Mouse (Mus musculus) forebrain, embryonic 12.5 days (tissue): ENCODE data around the gene Pbx4. TPM values are rescaled to one million over a fixed set of nuclear protein-coding genes. Genes with fewer than 3 reads are reported as not detected.

Source experiments
- ATAC-seq: fragments of 200-750 bp; cut with Nextera tagmentation; 2 replicates; pipeline ENCODE4 v1.8.0; 2017; ENCODE audit warnings: moderate TSS enrichment; ENCODE audit not compliant: low FRiP score
- H3K27ac ChIP-seq: fragments of 300-500 bp; sonication (generic); 2 replicates; pipeline ENCODE4 v1.5.1; 2016; ENCODE audit warnings: mild to moderate bottlenecking
- H3K27me3 ChIP-seq: fragments of 300-500 bp; sonication (generic); 2 replicates; pipeline ENCODE4 v1.6.1; 2016; ENCODE audit warnings: mild to moderate bottlenecking
- H3K36me3 ChIP-seq: fragments of 300-500 bp; sonication (generic); replicated peaks from 2 replicates; pipeline ENCODE4 v1.6.1; 2016; ENCODE audit warnings: mild to moderate bottlenecking
- H3K4me1 ChIP-seq: fragments of 300-500 bp; sonication (generic); 2 replicates; pipeline ENCODE4 v1.6.1; 2016
- H3K4me2 ChIP-seq: fragments of 300-500 bp; sonication (generic); 2 replicates; pipeline ENCODE4 v1.6.1; 2016; ENCODE audit warnings: mild to moderate bottlenecking, moderate library complexity
- H3K4me3 ChIP-seq: fragments of 300-500 bp; sonication (generic); replicated peaks from 2 replicates; pipeline ENCODE4 v1.5.1; 2016; ENCODE audit warnings: mild to moderate bottlenecking
- H3K9ac ChIP-seq: fragments of 300-500 bp; sonication (generic); 2 replicates; pipeline ENCODE4 v1.6.1; 2016; ENCODE audit warnings: mild to moderate bottlenecking
- H3K9me3 ChIP-seq: fragments of 300-500 bp; sonication (generic); 2 replicates; pipeline ENCODE4 v1.6.1; 2016
- WGBS: fragments of 180-500 bp; shearing (Covaris S2); methylation state at CpG from one replicate; pipeline ENCODE4 v1.1.7; 2016; 5-methylcytosine and 5-hydroxymethylcytosine counted together
- polyA plus RNA-seq: library from polyadenylated mRNA; unstranded; fragments of >200 nt; fragmentation: Nextera tagmentation; extraction: Ambion mirVana; gene quantifications from 2 replicates; pipeline ENCODE4 v1.2.1, GENCODE M21; 2016

Pbx4 gene
- polyA plus RNA-seq, 1 experiment from 2014 or later, result 54.0 TPM

DNA sequence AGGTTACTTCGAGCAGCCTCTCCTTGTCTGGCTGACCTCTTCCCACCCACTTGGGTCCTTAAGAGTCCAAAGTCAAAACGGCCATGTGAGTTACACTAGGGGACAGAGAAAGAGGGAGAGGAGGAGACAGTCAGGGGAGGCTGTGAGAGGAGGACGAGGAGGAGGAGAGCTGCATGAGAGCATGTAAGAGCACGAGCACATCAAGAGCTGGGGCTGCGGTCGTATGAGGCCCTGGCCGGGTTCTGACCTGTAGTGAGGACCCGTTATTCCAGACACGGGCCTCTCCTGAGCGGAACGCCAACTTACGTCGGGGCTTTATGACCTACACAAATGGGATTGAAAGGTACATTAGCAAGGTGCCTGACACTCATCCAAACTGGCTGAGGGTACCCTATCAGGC is 79.6 kb downstream of the Pbx4 start:
- no peaks in the 10 kb centered on the region for H3K4me1 ChIP-seq
- no peak overlapping the region for H3K9ac ChIP-seq
- 92% methylated on average over 13 of the region's 13 CpGs for WGBS
- peaks cover 94% of the 10 kb centered on the region for H3K36me3 ChIP-seq
- H3K4me2 ChIP-seq, result no peak overlapping the region
- H3K9me3 ChIP-seq, result no peaks in the 10 kb centered on the region
- no peak overlapping the region for H3K4me3 ChIP-seq
- no peaks in the 10 kb centered on the region for H3K27me3 ChIP-seq
- no peak overlapping the region for H3K27ac ChIP-seq
- no peak for ATAC-seq

DNA sequence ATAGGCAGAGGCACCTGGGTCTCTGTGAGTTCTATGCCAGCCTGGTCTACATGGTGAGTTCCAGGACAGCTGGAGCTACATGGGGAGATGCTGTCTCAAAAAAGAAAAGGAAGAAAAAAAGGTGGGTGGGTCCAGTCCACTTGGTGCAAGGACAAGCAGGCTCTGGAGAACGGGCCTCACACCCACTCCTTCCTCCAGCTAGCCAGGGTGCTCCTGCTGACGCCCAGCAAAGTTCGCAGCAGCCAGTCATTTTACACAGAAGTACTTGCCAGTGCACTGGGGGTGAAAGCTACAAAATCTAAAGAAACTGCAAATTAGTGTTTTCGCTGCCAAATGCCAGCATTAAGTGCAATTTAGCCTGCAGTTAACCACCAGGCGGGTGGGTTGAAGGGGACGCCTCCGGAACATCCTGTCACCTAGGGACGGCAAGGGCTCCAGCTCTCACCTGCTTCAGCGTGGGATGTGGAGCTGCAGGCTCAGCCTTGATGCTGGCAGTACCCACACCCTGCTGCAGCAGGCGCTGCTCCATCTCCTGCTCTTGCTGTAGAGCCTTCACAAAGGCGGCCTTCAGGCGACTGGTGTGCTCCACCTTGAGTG is 80.3 kb downstream of the Pbx4 start:
- Histone ChIP-seq H3K9me3 (no peaks in the 10 kb centered on the region), H3K9ac (no peak overlapping the region), H3K27ac (no peak overlapping the region), H3K4me1 (no peaks in the 10 kb centered on the region), H3K27me3 (no peaks in the 10 kb centered on the region), H3K4me3 (no peak overlapping the region), H3K4me2 (no peak overlapping the region), H3K36me3 (peaks cover 96% of the 10 kb centered on the region)
- ATAC-seq, result no peak
- WGBS, result 86% methylated on average over 12 of the region's 12 CpGs

DNA sequence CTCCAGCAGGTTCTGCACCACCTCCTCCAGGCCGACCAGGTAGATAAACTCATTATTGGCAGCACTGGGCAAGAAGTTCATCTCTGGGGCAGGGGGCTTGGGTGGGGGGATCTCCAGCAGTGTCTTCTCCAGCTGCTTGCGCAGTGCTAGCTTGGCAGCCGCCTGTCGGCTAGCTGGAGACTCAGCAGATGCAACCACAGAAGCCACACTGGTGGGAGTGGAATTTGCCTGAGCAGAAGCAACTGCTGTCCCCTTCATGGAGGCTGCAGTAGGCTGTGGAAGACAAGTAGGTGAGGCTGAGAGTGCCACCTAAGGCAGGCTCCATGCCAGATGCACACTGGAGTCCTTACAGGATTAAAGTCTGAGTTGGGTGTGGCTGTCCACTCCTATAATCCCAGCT is 82.2 kb downstream of the Pbx4 start:
- Histone ChIP-seq H3K36me3 (peaks cover 82% of the 10 kb centered on the region), H3K4me1 (no peaks in the 10 kb centered on the region)
- ATAC-seq, result no peak

GRCm38 (mm10) chr8:69915748-69916147 is 83.5 kb downstream of the Pbx4 start:
- H3K36me3 ChIP-seq, result peaks cover 69% of the 10 kb centered on the region
- no peak for ATAC-seq
- H3K27ac ChIP-seq, result no peak overlapping the region
- H3K4me1 ChIP-seq, result peaks cover 10% of the 10 kb centered on the region
- H3K27me3 ChIP-seq, result no peaks in the 10 kb centered on the region
- no peaks in the 10 kb centered on the region for H3K9me3 ChIP-seq
- no peak overlapping the region for H3K4me2 ChIP-seq
- WGBS, result 49% methylated on average over 5 of the region's 5 CpGs
- no peak overlapping the region for H3K9ac ChIP-seq
- H3K4me3 ChIP-seq, result no peak overlapping the region

More for the DNA sequence above, 82.2 kb downstream of the Pbx4 start:
- Histone ChIP-seq H3K27ac (no peak overlapping the region), H3K9ac (no peak overlapping the region), H3K9me3 (no peaks in the 10 kb centered on the region), H3K4me2 (no peak overlapping the region), H3K4me3 (no peak overlapping the region), H3K27me3 (no peaks in the 10 kb centered on the region)
- WGBS, result 88% methylated on average over 4 of the region's 4 CpGs

GRCm38 (mm10) chr8:69918506-69918905 is 86.2 kb downstream of the Pbx4 start:
- 0 out of 2 replicates have a peak, but pooled peaks have one; percentile 2 for ATAC-seq
- Histone ChIP-seq H3K9me3 (no peaks in the 10 kb centered on the region), H3K4me2 (no peak overlapping the region), H3K9ac (no peak overlapping the region), H3K27me3 (no peaks in the 10 kb centered on the region), H3K4me1 (peaks cover 18% of the 10 kb centered on the region), H3K27ac (no peak overlapping the region), H3K36me3 (peaks cover 42% of the 10 kb centered on the region), H3K4me3 (no peak overlapping the region)

DNA sequence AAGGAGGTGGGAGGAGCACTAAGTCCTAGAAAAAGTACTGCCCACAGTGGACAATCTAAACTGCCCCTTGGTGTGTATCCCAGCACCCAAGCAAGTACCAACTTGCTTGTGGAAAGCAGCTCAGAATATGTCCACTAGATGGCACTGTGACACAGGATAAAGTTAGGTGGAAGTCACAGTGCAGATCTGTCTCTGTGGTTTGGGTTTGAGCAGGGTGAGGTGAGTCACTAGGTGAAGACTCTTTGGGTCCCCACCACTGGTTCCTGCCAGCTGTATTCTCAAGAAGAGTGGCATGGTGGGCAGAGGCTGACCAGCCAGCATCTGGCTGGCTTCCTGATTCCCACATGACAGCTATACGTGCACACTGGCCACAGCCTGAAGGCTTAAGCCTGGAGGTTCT is 86.7 kb downstream of the Pbx4 start:
- ATAC-seq, result peak; percentile 65
- H3K9me3 ChIP-seq, result no peaks in the 10 kb centered on the region
- H3K4me2 ChIP-seq, result no peak overlapping the region
- peaks cover 37% of the 10 kb centered on the region for H3K36me3 ChIP-seq
- no peaks in the 10 kb centered on the region for H3K27me3 ChIP-seq
- H3K4me3 ChIP-seq, result no peak overlapping the region
- H3K27ac ChIP-seq, result peak overlapping the region; percentile 25; the same call in 1 of the 2 replicates
- no peak overlapping the region for H3K9ac ChIP-seq
- WGBS, result 58% methylated on average over 1 of the region's 1 CpGs
- peaks cover 18% of the 10 kb centered on the region for H3K4me1 ChIP-seq

DNA sequence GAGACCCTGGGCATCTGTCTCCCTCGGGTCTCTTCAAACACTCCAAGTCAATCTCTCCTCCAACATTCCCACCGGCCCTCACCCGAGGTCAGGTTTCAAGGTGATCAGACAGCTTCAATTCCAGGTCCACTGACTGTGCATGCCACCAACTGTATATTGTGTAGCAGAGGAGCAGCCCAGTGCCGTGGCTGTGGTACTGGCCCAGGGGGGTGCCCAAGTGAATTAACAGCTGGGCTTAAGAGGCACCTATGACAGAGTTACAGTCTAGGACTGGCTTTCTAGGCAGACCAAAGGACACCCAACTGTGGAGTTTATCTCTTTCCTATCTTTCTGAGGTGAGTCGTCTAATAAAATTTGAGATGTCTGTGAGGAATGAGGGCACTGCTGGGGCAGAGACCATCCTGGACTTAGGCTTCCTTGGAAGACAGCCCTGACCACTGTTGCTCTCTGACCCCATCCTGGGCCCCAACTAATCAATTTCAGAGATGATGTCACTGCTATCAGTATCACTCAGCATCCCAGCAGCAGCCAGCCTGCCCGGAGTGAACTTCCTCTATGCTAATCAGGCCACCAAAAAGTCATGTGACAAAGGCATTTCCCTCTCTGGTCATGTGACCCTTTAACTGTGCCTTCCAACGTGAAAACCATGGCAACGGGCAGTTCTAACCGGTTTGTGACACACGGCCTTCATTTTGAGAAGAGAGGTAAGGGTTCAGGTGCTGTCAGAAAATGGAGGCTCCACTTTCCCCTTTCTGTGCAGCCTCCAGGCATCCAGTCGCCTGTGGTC is 87.8 kb downstream of the Pbx4 start:
- Histone ChIP-seq H3K36me3 (peaks cover 26% of the 10 kb centered on the region), H3K27me3 (no peaks in the 10 kb centered on the region), H3K9me3 (no peaks in the 10 kb centered on the region), H3K4me3 (no peak overlapping the region), H3K4me2 (no peak overlapping the region), H3K27ac (peak overlapping the region; percentile 76), H3K9ac (peak overlapping the region; percentile 21; the same call in 1 of the 2 replicates), H3K4me1 (peaks cover 18% of the 10 kb centered on the region)
- 49% methylated on average over 11 of the region's 11 CpGs for WGBS
- ATAC-seq, result peak; percentile 78

GRCm38 (mm10) chr8:69921141-69921540 is 88.8 kb downstream of the Pbx4 start:
- H3K9me3 ChIP-seq, result no peaks in the 10 kb centered on the region
- WGBS, result 94% methylated on average over 2 of the region's 2 CpGs
- H3K4me1 ChIP-seq, result peaks cover 18% of the 10 kb centered on the region
- no peak for ATAC-seq
- no peak overlapping the region for H3K4me3 ChIP-seq
- no peak overlapping the region for H3K4me2 ChIP-seq
- H3K9ac ChIP-seq, result peak overlapping the region; percentile 21; the same call in 1 of the 2 replicates
- H3K27ac ChIP-seq, result peak overlapping the region; percentile 76
- H3K27me3 ChIP-seq, result no peaks in the 10 kb centered on the region
- peaks cover 16% of the 10 kb centered on the region for H3K36me3 ChIP-seq

Other genes with a start within 250 kb of the Pbx4 start
- gene Zfp868, start 206.9 kb upstream of the Pbx4 start, polyA plus RNA-seq, result 38.5 and 39.8 TPM in 2 replicates
- 2.3 and 2.4 TPM in 2 replicates for gene Zfp964, start 178.0 kb upstream of the Pbx4 start, polyA plus RNA-seq
- gene Zfp869, start 121.8 kb upstream of the Pbx4 start, polyA plus RNA-seq, result 32.1 and 32.3 TPM in 2 replicates
- 7.7 and 7.8 TPM in 2 replicates for gene Zfp963, start 82.5 kb upstream of the Pbx4 start, polyA plus RNA-seq
- gene Gm20422, start 57.6 kb upstream of the Pbx4 start, polyA plus RNA-seq, result 0.42 TPM in 1 of 2 replicates, not detected in the other
- gene Atp13a1, start 41.3 kb upstream of the Pbx4 start, polyA plus RNA-seq, result 53.5 and 55.3 TPM in 2 replicates
- 42.3 and 43.1 TPM in 2 replicates for gene Zfp866, start 41.3 kb upstream of the Pbx4 start, polyA plus RNA-seq
- gene Gmip, start 23.8 kb upstream of the Pbx4 start, polyA plus RNA-seq, result 17.2 and 17.3 TPM in 2 replicates
- gene Lpar2, start 10.1 kb upstream of the Pbx4 start, polyA plus RNA-seq, result 0.83 and 1.1 TPM in 2 replicates
- 0.77 and 1.1 TPM in 2 replicates for gene Cilp2, start 55.2 kb downstream of the Pbx4 start, polyA plus RNA-seq
- 4.2 and 4.3 TPM in 2 replicates for gene Tssk6, start 69.7 kb downstream of the Pbx4 start, polyA plus RNA-seq
- 165 and 168 TPM in 2 replicates for gene Ndufa13, start 70.1 kb downstream of the Pbx4 start, polyA plus RNA-seq
- gene Yjefn3, start 70.2 kb downstream of the Pbx4 start, polyA plus RNA-seq, result 7.0 and 9.8 TPM in 2 replicates
- 47.5 and 48.7 TPM in 2 replicates for gene Gatad2a, start 163.9 kb downstream of the Pbx4 start, polyA plus RNA-seq
- 67.6 and 70.1 TPM in 2 replicates for gene Mau2, start 210.2 kb downstream of the Pbx4 start, polyA plus RNA-seq
- 53.8 and 55.7 TPM in 2 replicates for gene Sugp1, start 210.3 kb downstream of the Pbx4 start, polyA plus RNA-seq
- gene Tm6sf2, start 240.4 kb downstream of the Pbx4 start, polyA plus RNA-seq, result 1.3 TPM in 2 replicates